Mouse (Mus musculus): ENCODE results near the gene Myo3b.
"Not testable (repeated sequence)": the region's sequence is repeated elsewhere in the genome, so short reads cannot be mapped to it uniquely, and the experiment has no call there.

The Myo3b gene

GRCm38 (mm10) chr2:70038752-70039151 lies at the start of gene Myo3b:
Myo3b (plus strand) TSS chr2:70039126.
- in situ Hi-C loops (cut with MboI; ENCODE audit: unreplicated experiment in 2 of 2), result loop anchor here (5.0 to 10.0 kb wide), 4 partner anchors 89 to 516 kb away; partner anchors contain the start of gene Gad1 (in 1 of the 2)

- in situ Hi-C loops (cut with MboI; ENCODE audit: unreplicated experiment in 2 of 2), result no loop called here
Measured at GRCm38 (mm10) chr2:69989224-69989623, 49.7 kb upstream of the Myo3b start.

GRCm38 (mm10) chr2:69990647-69991046 lies 48.3 kb upstream of the Myo3b start:
- in situ Hi-C loops (cut with MboI; ENCODE audit: unreplicated experiment in 2 of 2), result no loop called here

GRCm38 (mm10) chr2:69994082-69994736 lies 44.7 kb upstream of the Myo3b start:
- in situ Hi-C loops (cut with MboI; ENCODE audit: unreplicated experiment in 2 of 2), result not testable (repeated sequence)

GRCm38 (mm10) chr2:69994779-69995178 lies 44.1 kb upstream of the Myo3b start:
- in situ Hi-C loops (cut with MboI; ENCODE audit: unreplicated experiment in 2 of 2), result no loop called here

GRCm38 (mm10) chr2:69999097-69999770 lies 39.7 kb upstream of the Myo3b start:
- in situ Hi-C loops (cut with MboI; ENCODE audit: unreplicated experiment in 2 of 2), result no loop called here

GRCm38 (mm10) chr2:70000316-70000715 lies 38.6 kb upstream of the Myo3b start:
- in situ Hi-C loops (cut with MboI; ENCODE audit: unreplicated experiment in 2 of 2), result loop anchor here in 1 of 2 experiments (5.0 kb wide), 1 partner anchor 33 kb away; no protein-coding TSS in a partner anchor

GRCm38 (mm10) chr2:70006492-70006891 lies 32.4 kb upstream of the Myo3b start:
- in situ Hi-C loops (cut with MboI; ENCODE audit: unreplicated experiment in 2 of 2), result no loop called here

GRCm38 (mm10) chr2:70012941-70013340 lies 26.0 kb upstream of the Myo3b start:
- in situ Hi-C loops (cut with MboI; ENCODE audit: unreplicated experiment in 2 of 2), result no loop called here

- in situ Hi-C loops (cut with MboI; ENCODE audit: unreplicated experiment in 2 of 2), result no loop called here
Measured at GRCm38 (mm10) chr2:70018236-70018635, 20.7 kb upstream of the Myo3b start.

- in situ Hi-C loops (cut with MboI; ENCODE audit: unreplicated experiment in 2 of 2), result no loop called here
Measured at GRCm38 (mm10) chr2:70024454-70024853, 14.5 kb upstream of the Myo3b start.

GRCm38 (mm10) chr2:70025711-70026110 lies 13.2 kb upstream of the Myo3b start:
- in situ Hi-C loops (cut with MboI; ENCODE audit: unreplicated experiment in 2 of 2), result no loop called here

GRCm38 (mm10) chr2:70031472-70031871 lies 7.5 kb upstream of the Myo3b start:
- in situ Hi-C loops (cut with MboI; ENCODE audit: unreplicated experiment in 2 of 2), result loop anchor here (10.0 kb wide), 3 partner anchors 193 to 523 kb away; partner anchors contain the start of gene Gad1 (in 1 of the 2)

GRCm38 (mm10) chr2:70034895-70035294 lies 4.0 kb upstream of the Myo3b start:
- in situ Hi-C loops (cut with MboI; ENCODE audit: unreplicated experiment in 2 of 2), result loop anchor here (5.0 to 10.0 kb wide), 4 partner anchors 92 to 520 kb away; partner anchors contain the start of gene Gad1 (in 1 of the 2)

GRCm38 (mm10) chr2:70035358-70035757 lies 3.6 kb upstream of the Myo3b start:
- in situ Hi-C loops (cut with MboI; ENCODE audit: unreplicated experiment in 2 of 2), result loop anchor here (5.0 to 10.0 kb wide), 4 partner anchors 92 to 519 kb away; partner anchors contain the start of gene Gad1 (in 1 of the 2)

- in situ Hi-C loops (cut with MboI; ENCODE audit: unreplicated experiment in 2 of 2), result loop anchor here (5.0 to 10.0 kb wide), 4 partner anchors 90 to 518 kb away; partner anchors contain the start of gene Gad1 (in 1 of the 2)
Measured at GRCm38 (mm10) chr2:70037221-70037620, 1.7 kb upstream of the Myo3b start.

GRCm38 (mm10) chr2:70044466-70044865 lies 5.5 kb downstream of the Myo3b start:
- in situ Hi-C loops (cut with MboI; ENCODE audit: unreplicated experiment in 2 of 2), result no loop called here

- in situ Hi-C loops (cut with MboI; ENCODE audit: unreplicated experiment in 2 of 2), result no loop called here
Measured at GRCm38 (mm10) chr2:70047868-70048267, 8.9 kb downstream of the Myo3b start.

GRCm38 (mm10) chr2:70053803-70054202 lies 14.9 kb downstream of the Myo3b start:
- in situ Hi-C loops (cut with MboI; ENCODE audit: unreplicated experiment in 2 of 2), result no loop called here

GRCm38 (mm10) chr2:70058201-70058600 lies 19.3 kb downstream of the Myo3b start:
- in situ Hi-C loops (cut with MboI; ENCODE audit: unreplicated experiment in 2 of 2), result no loop called here

All from v-Abl transformed pro-B cells (cell line).